Mouse (Mus musculus): Measurements from ENCODE around the gene Ddi2.

- TF ChIP-seq CTCF (conservative IDR thresholded peaks at IDR 0.05; ENCODE audit: low read length) = no peak
- no peak for TF ChIP-seq NANOG (IDR thresholded peaks at IDR 0.05; ENCODE audit: borderline replicate concordance, low read length)
Observed at GRCm38 (mm10) chr4:141719304-141719703, 3.9 kb downstream of the Ddi2 start.

All from E14TG2a.4 (cell line).